Mouse (Mus musculus) bone marrow macrophage, adult 2 months (primary cell): ENCODE results near the gene Ccdc117.

ENCODE experiments used
- CTCF ChIP-seq: IDR thresholded peaks from 2 replicates; pipeline ENCODE4 v1.5.1; 2012; ENCODE audit warnings: low read depth, mild to moderate bottlenecking, low read length, moderate library complexity
- POLR2A ChIP-seq: IDR thresholded peaks from 2 replicates; pipeline ENCODE4 v1.6.1; 2012; ENCODE audit warnings: mild to moderate bottlenecking, low read depth, low read length, borderline replicate concordance

DNA sequence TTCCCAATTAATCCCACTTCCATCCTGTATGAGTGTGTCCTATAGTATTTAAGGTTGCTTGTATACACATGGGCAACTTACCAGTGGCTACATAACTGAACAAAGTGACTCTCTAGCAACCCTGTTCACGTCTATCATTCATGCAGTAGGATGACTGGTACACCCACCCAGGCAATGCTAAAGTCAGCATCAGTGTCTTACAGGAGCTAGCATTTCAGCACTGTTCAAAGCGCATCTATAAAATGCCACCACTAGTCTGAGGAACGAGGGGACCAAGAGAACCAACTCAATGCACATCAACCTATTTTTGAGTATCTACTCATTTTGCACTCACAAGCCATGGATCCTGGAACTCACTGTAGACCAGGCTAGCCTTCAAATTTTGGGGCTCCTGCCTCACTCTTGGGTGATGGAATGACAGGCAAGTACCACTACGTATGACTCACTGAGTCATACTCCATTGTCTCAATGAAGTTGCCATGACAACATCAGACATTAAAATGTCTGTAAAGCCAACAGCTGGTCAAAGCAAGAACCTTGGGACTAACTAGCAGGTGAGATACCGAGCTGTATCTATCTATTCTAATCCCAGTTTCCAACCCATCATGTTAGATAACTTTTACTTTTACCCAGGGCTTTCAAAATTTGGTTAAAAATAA, 14.0 kb downstream of the Ccdc117 start:
- TF ChIP-seq CTCF (no peak), POLR2A (no peak)
